17 mouse cellular contexts compared by ENCODE assay signal in genomic region chr9:73713508-73713907, GRCm38 (mm10).
DNase-seq lines count a peak whose midpoint lies in the region; ATAC-seq lines count a peak whose summit lies in the region.
"Had no signal": no experiment of that assay in that cellular context is flagged by ENCODE, and none has a peak within 500 bp of the region (broad histone marks: within the 10 kb centered on the region; RNA-seq: fewer than 3 reads in every experiment).

No protein-coding gene starts in this region.

- H3K4me1 ChIP-seq in forebrain, embryonic 16.5 days (replicated peaks; ENCODE audit: control insufficient read depth, insufficient read depth, low read length), result no peaks in the 10 kb centered on the region
- H3K4me1 ChIP-seq: embryonic facial prominence, embryonic 15.5 days; forebrain, embryonic 12.5 days had no signal

- no peak overlapping the region for H3K4me2 ChIP-seq in forebrain, embryonic 16.5 days (ENCODE audit: low read length)
- H3K4me2 ChIP-seq: embryonic facial prominence, embryonic 13.5 days; embryonic facial prominence, embryonic 15.5 days; forebrain, embryonic 12.5 days had no signal

- ATAC-seq in forebrain, embryonic 16.5 days, result no peak
- ATAC-seq: forebrain, embryonic 14.5 days; forebrain, postnatal 0 days had no signal

- H3K9ac ChIP-seq in forebrain, embryonic 16.5 days (replicated peaks; ENCODE audit: low read depth, low read length), result no peak overlapping the region
- H3K9ac ChIP-seq: embryonic facial prominence, embryonic 13.5 days; embryonic facial prominence, embryonic 15.5 days; forebrain, embryonic 12.5 days; forebrain, postnatal 0 days had no signal

- no peak overlapping the region for H3K4me3 ChIP-seq in forebrain, embryonic 16.5 days (replicated peaks; ENCODE audit: low read length)
- H3K4me3 ChIP-seq: embryonic facial prominence, embryonic 13.5 days; embryonic facial prominence, embryonic 15.5 days; erythroblast, embryonic 14.5 days; forebrain, embryonic 10.5 days; forebrain, embryonic 12.5 days had no signal

- no peak overlapping the region for H3K27ac ChIP-seq in forebrain, embryonic 16.5 days (ENCODE audit: low read length)
- H3K27ac ChIP-seq: embryonic facial prominence, embryonic 13.5 days; embryonic facial prominence, embryonic 15.5 days; forebrain, embryonic 10.5 days; forebrain, embryonic 12.5 days had no signal

- DNase-seq in cerebellum, adult 11-12 months, result peak; percentile 18
- DNase-seq in cerebellum, adult 9-11 months, result no peak
- peak; percentile 19 to 22 for DNase-seq in cerebellum, postnatal 10 days
- no peak for DNase-seq in cerebellum, adult 11 months
- peak; percentile 15 for DNase-seq in retina, embryonic 14.5 days (ENCODE audit: low spot score)
- no peak for DNase-seq in left cerebral cortex, adult 9 months (ENCODE audit: low spot score in 2 of 2)
- DNase-seq: adrenal gland, adult 8-10 months; adrenal gland, postnatal 14 days; adrenal gland, postnatal 36 days; forebrain, postnatal 0 days had no signal

- 42% methylated on average over 4 of the region's 4 CpGs for WGBS in forebrain, embryonic 16.5 days

- no peaks in the 10 kb centered on the region for H3K27me3 ChIP-seq in forebrain, embryonic 16.5 days (replicated peaks; ENCODE audit: control insufficient read depth, insufficient read depth, low read length)
- H3K27me3 ChIP-seq: embryonic facial prominence, embryonic 13.5 days; embryonic facial prominence, embryonic 15.5 days; forebrain, embryonic 12.5 days had no signal

- H3K9me3 ChIP-seq in forebrain, embryonic 16.5 days (ENCODE audit: control insufficient read depth, low read length), result no peaks in the 10 kb centered on the region
- H3K9me3 ChIP-seq: embryonic facial prominence, embryonic 13.5 days; embryonic facial prominence, embryonic 15.5 days; forebrain, embryonic 10.5 days; forebrain, embryonic 12.5 days had no signal

- H3K36me3 ChIP-seq in forebrain, embryonic 16.5 days (ENCODE audit: control insufficient read depth, insufficient read depth), result no peaks in the 10 kb centered on the region
- H3K36me3 ChIP-seq: embryonic facial prominence, embryonic 13.5 days; embryonic facial prominence, embryonic 15.5 days; forebrain, embryonic 10.5 days; forebrain, embryonic 12.5 days had no signal

Comparison
In these comparisons a context has a peak if more than half of its experiments do, and no peak if none do; other contexts are left out.
1. DNase-seq: peak in cerebellum, adult 11-12 months (single experiment), cerebellum, postnatal 10 days (2 of 2) and retina, embryonic 14.5 days (single experiment); none in cerebellum, adult 9-11 months (single experiment), cerebellum, adult 11 months (single experiment) and left cerebral cortex, adult 9 months (0 of 2).